8 mouse cellular contexts compared by ENCODE assay signal in the genomic region with DNA sequence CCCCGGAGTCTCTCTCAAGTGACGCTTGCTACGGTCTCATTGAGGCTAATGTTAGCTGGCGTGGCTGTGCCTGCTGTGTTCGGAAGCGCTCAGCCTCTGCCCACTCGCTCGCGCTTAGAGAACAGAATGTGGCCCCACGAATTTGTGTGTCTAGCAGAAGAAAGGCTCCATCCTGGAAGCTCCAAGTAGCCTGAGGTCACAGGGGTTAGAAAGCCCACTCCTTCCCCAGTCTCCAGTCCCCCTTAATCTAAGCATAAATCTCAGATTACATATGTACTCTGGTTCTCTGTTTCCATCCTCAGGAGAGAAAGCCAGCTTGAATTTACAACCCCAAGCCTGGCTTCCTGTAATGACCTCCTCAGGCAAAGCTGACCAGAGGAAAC.
DNase-seq lines count a peak whose midpoint lies in the region; ATAC-seq and TF ChIP-seq lines count a peak whose summit lies in the region.

No protein-coding gene starts in this region.

- no peak for TF ChIP-seq EP300 in heart, postnatal 0 days (IDR thresholded peaks at IDR 0.05; ENCODE audit: low read depth)

- no peak for DNase-seq in kidney, adult 2 months
- no peak for DNase-seq in kidney, adult 8-10 months
- DNase-seq in heart, postnatal 0 days (ENCODE audit: low spot score) = no peak
- DNase-seq in midbrain, embryonic 11.5 days (ENCODE audit: low spot score, missing footprints) = no peak
- no peak for DNase-seq in ovary, postnatal 14 days (ENCODE audit: low spot score)

- peak overlapping the region; percentile 56 for H3K4me2 ChIP-seq in heart, postnatal 0 days (ENCODE audit: low read depth, low read length)
- H3K4me2 ChIP-seq in midbrain, embryonic 11.5 days = peak overlapping the region; percentile 34

- 45% methylated on average over 10 of the region's 10 CpGs for WGBS in kidney, adult 2 months
- WGBS in heart, postnatal 0 days = 41% methylated on average over 10 of the region's 10 CpGs
- 24% methylated on average over 10 of the region's 10 CpGs for WGBS in midbrain, embryonic 11.5 days

- no peaks in the 10 kb centered on the region for H3K36me3 ChIP-seq in kidney, adult 2 months (ENCODE audit: control insufficient read depth, insufficient read depth, low read length)
- no peaks in the 10 kb centered on the region for H3K36me3 ChIP-seq in heart, postnatal 0 days (replicated peaks; ENCODE audit: control insufficient read depth, insufficient read depth, low read length)
- H3K36me3 ChIP-seq in midbrain, embryonic 11.5 days (ENCODE audit: control insufficient read depth, insufficient read depth, low read length) = no peaks in the 10 kb centered on the region

- no peak for TF ChIP-seq POLR2A in kidney, adult 2 months (IDR thresholded peaks at IDR 0.05; ENCODE audit: low read depth, low read length)
- no peak for TF ChIP-seq POLR2A in bone marrow macrophage, adult 2 months (IDR thresholded peaks at IDR 0.05; ENCODE audit: borderline replicate concordance, low read depth, low read length)

- H3K9ac ChIP-seq in heart, postnatal 0 days (replicated peaks; ENCODE audit: low read depth, low read length) = 0 out of 2 replicates have a peak overlapping the region, but pooled peaks have one; percentile 33
- H3K9ac ChIP-seq in midbrain, embryonic 11.5 days (ENCODE audit: low read length) = peak overlapping the region; percentile 1; the same call in 1 of the 2 replicates

- no peak overlapping the region for H3K4me3 ChIP-seq in kidney, adult 2 months (ENCODE audit: insufficient read depth, low read depth, low read length)
- peak overlapping the region; percentile 49 for H3K4me3 ChIP-seq in bone marrow macrophage, adult 2 months (ENCODE audit: insufficient read depth, low read length)
- 0 out of 2 replicates have a peak overlapping the region, but pooled peaks have one; percentile 7 for H3K4me3 ChIP-seq in heart, postnatal 0 days (ENCODE audit: low read depth, low read length)
- H3K4me3 ChIP-seq in midbrain, embryonic 11.5 days (ENCODE audit: low read depth, low read length) = 0 out of 2 replicates have a peak overlapping the region, but pooled peaks have one; percentile 4

- peak overlapping the region; percentile 4 for H3K27ac ChIP-seq in kidney, adult 2 months (ENCODE audit: insufficient read depth, low read depth, low read length)
- H3K27ac ChIP-seq in bone marrow macrophage, adult 2 months (ENCODE audit: insufficient read depth, low read depth, low read length) = peak overlapping the region; percentile 87
- H3K27ac ChIP-seq in heart, postnatal 0 days (ENCODE audit: low read depth) = peak overlapping the region; percentile 85
- H3K27ac ChIP-seq in midbrain, embryonic 11.5 days (ENCODE audit: low read depth, low read length) = peak overlapping the region; percentile 28

- peak; percentile 12; the same call in 1 of the 2 replicates for ATAC-seq in heart, postnatal 0 days (ENCODE audit: insufficient read depth, low read depth)
- ATAC-seq in midbrain, embryonic 11.5 days (ENCODE audit: low FRiP score) = peak; percentile 81
- no peak for ATAC-seq in megakaryocyte, adult 5-6 weeks (ENCODE audit: poor library complexity, severe bottlenecking)
- ATAC-seq in cerebellum, adult (ENCODE audit: insufficient number of reproducible peaks, low FRiP score, low TSS enrichment) = no peak

- H3K9me3 ChIP-seq in heart, postnatal 0 days (replicated peaks; ENCODE audit: control insufficient read depth, low read length) = no peaks in the 10 kb centered on the region
- H3K9me3 ChIP-seq in midbrain, embryonic 11.5 days (ENCODE audit: control insufficient read depth, low read length) = no peaks in the 10 kb centered on the region

- no peaks in the 10 kb centered on the region for H3K27me3 ChIP-seq in kidney, adult 2 months (replicated peaks; ENCODE audit: control insufficient read depth, insufficient read depth, low read length)
- no peaks in the 10 kb centered on the region for H3K27me3 ChIP-seq in heart, postnatal 0 days (ENCODE audit: control insufficient read depth, insufficient read depth, low read length)
- no peaks in the 10 kb centered on the region for H3K27me3 ChIP-seq in midbrain, embryonic 11.5 days (ENCODE audit: control insufficient read depth, insufficient read depth, low read length)

- peaks cover 10% of the 10 kb centered on the region for H3K4me1 ChIP-seq in kidney, adult 2 months (ENCODE audit: control insufficient read depth, insufficient read depth, low read length)
- peaks cover 28% of the 10 kb centered on the region for H3K4me1 ChIP-seq in bone marrow macrophage, adult 2 months (ENCODE audit: control insufficient read depth, insufficient read depth, low read length)
- peaks cover 17% of the 10 kb centered on the region for H3K4me1 ChIP-seq in heart, postnatal 0 days (ENCODE audit: control insufficient read depth, insufficient read depth)
- H3K4me1 ChIP-seq in midbrain, embryonic 11.5 days (ENCODE audit: control insufficient read depth, insufficient read depth, low read length) = peaks cover 14% of the 10 kb centered on the region

- TF ChIP-seq CTCF in kidney, adult 2 months (conservative IDR thresholded peaks at IDR 0.05; ENCODE audit: insufficient read depth, insufficient read length, low read depth, low read length) = no peak
- no peak for TF ChIP-seq CTCF in bone marrow macrophage, adult 2 months (IDR thresholded peaks at IDR 0.05; ENCODE audit: low read depth, low read length)
- TF ChIP-seq CTCF in heart, postnatal 0 days (IDR thresholded peaks at IDR 0.05; ENCODE audit: low read depth) = no peak

Comparison
In these comparisons a context has a peak if more than half of its experiments do, and no peak if none do; other contexts are left out.
1. H3K27ac ChIP-seq: peak in every context shown above with its lines; median percentile 87 in bone marrow macrophage, adult 2 months; 85 in heart, postnatal 0 days; 28 in midbrain, embryonic 11.5 days; 4 in kidney, adult 2 months.
2. ATAC-seq: peak in heart, postnatal 0 days (single experiment) and midbrain, embryonic 11.5 days (single experiment); none in megakaryocyte, adult 5-6 weeks (single experiment) and cerebellum, adult (single experiment).